Mouse (Mus musculus) hindbrain, postnatal 0 days (tissue): Measurements from ENCODE around the gene Sim2. TPM values are rescaled to one million over a fixed set of nuclear protein-coding genes. Genes with fewer than 3 reads are reported as not detected.

ENCODE experiments used
- ATAC-seq: fragments of 200-750 bp; cut with Nextera tagmentation; 2 replicates; pipeline ENCODE4 v1.8.0; 2017; ENCODE audit warnings: mild to moderate bottlenecking, moderate TSS enrichment, moderate library complexity
- DNase-seq: peaks from one replicate; pipeline ENCODE4 v3.0.0-alpha.2; 2015; ENCODE audit warnings: low spot score
- H3K27ac ChIP-seq: fragments of 300-500 bp; sonication (generic); 2 replicates; pipeline ENCODE4 v1.5.1; 2014; ENCODE audit warnings: mild to moderate bottlenecking
- H3K27me3 ChIP-seq: fragments of 300-500 bp; sonication (generic); 2 replicates; pipeline ENCODE4 v1.6.1; 2014; ENCODE audit warnings: low read length, mixed read lengths; ENCODE audit not compliant: insufficient read depth
- H3K36me3 ChIP-seq: fragments of 300-500 bp; sonication (generic); 2 replicates; pipeline ENCODE4 v1.6.1; 2014; ENCODE audit warnings: low read length, mixed read lengths; ENCODE audit not compliant: insufficient read depth
- H3K4me1 ChIP-seq: fragments of 300-500 bp; sonication (generic); 2 replicates; pipeline ENCODE4 v1.6.1; 2014; ENCODE audit warnings: antibody characterized with exemption, low read length, mixed read lengths; ENCODE audit not compliant: insufficient read depth
- H3K4me2 ChIP-seq: fragments of 300-500 bp; sonication (generic); 2 replicates; pipeline ENCODE4 v1.6.1; 2014; ENCODE audit warnings: low read depth, mild to moderate bottlenecking, low read length, moderate library complexity, mixed read lengths
- H3K4me3 ChIP-seq: fragments of 300-500 bp; sonication (generic); 2 replicates; pipeline ENCODE4 v1.5.1; 2014; ENCODE audit warnings: low read length
- H3K9ac ChIP-seq: fragments of 300-500 bp; sonication (generic); replicated peaks from 2 replicates; pipeline ENCODE4 v1.6.1; 2014; ENCODE audit warnings: mild to moderate bottlenecking, low read length, moderate library complexity, mixed read lengths
- H3K9me3 ChIP-seq: fragments of 300-500 bp; sonication (generic); 2 replicates; pipeline ENCODE4 v1.6.1; 2016; ENCODE audit warnings: low read length, mixed read lengths
- CTCF ChIP-seq: IDR thresholded peaks from 2 replicates; pipeline ENCODE4 v1.5.1; 2016; ENCODE audit warnings: antibody characterized with exemption, control low read depth, low read depth
- WGBS: fragments of 180-500 bp; shearing (Covaris S2); extraction: QIAGEN DNeasy Blood & Tissue Kit; methylation state at CpG from one replicate; pipeline ENCODE4 v1.1.7; 2014; 5-methylcytosine and 5-hydroxymethylcytosine counted together
- polyA plus RNA-seq: library from polyadenylated mRNA; unstranded; fragments of >200 nt; fragmentation: Nextera tagmentation; extraction: Ambion mirVana; gene quantifications from 2 replicates; pipeline ENCODE4 v1.2.1, GENCODE M21; 2015
- total RNA-seq: library from RNA; depleted of rRNA; stranded (reverse); fragments of >200 nt; gene quantifications from 2 replicates; pipeline ENCODE4 v1.2.3, GENCODE M21; 2014

Gene Sim2
- total and polyA plus RNA-seq, 2 experiments from 2014 or later = not detected

DNA sequence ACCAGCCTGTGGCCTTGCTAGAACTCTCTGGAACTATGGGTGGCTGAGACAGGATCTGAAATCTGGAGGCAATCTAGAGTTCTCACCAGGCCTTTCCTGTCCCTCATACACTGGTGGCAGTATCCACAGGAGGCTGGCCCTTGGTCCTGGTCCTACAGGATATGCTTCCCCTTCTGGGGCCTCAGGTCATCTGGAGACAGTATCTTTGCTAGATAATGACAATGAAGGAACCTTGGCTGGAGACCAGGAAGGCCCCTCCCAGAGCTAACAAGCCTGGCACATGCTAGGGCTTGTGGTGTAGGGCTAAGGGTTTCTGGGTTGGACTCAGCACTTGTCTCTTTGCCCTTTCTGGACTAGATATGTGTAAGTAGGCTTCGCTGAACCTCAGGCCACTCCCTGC lies 40.9 kb upstream of the Sim2 start:
- no peak for ATAC-seq
- 79% methylated on average over 1 of the region's 1 CpGs for WGBS
- no peak overlapping the region for H3K9ac ChIP-seq

DNA sequence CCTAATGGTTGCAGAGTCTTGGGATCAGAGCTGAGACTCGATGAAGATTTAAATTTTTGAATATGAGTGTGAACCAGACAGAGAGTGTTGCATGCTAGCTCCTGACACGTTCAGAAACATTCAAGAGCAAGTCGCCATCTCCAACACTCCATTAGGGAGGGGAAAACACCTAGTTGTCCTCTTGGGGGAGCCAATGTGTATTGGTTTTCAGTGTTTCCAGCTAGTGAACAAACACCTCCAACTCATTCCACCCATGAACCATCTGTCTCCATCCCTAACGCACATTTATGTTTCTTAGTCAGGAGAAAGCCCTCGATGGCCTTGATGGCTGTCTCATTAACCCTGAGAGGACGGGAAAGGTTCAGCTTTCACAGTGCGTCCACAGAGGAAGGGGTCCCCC lies 39.7 kb upstream of the Sim2 start:
- Histone ChIP-seq H3K9me3 (no peaks in the 10 kb centered on the region), H3K4me1 (no peaks in the 10 kb centered on the region), H3K9ac (no peak overlapping the region), H3K4me3 (no peak overlapping the region), H3K27ac (no peak overlapping the region), H3K27me3 (peaks cover 6% of the 10 kb centered on the region; the same call in 1 of the 2 replicates), H3K4me2 (no peak overlapping the region), H3K36me3 (no peaks in the 10 kb centered on the region)
- 59% methylated on average over 7 of the region's 7 CpGs for WGBS
- DNase-seq (no peak), ATAC-seq (no peak)
- peak; percentile 8; the same call in 1 of the 2 replicates for TF ChIP-seq CTCF

More for the DNA sequence above, 40.9 kb upstream of the Sim2 start:
- DNase-seq = no peak
- Histone ChIP-seq H3K36me3 (no peaks in the 10 kb centered on the region), H3K27ac (no peak overlapping the region), H3K4me3 (no peak overlapping the region), H3K9me3 (no peaks in the 10 kb centered on the region), H3K4me2 (no peak overlapping the region), H3K4me1 (no peaks in the 10 kb centered on the region), H3K27me3 (peaks cover 6% of the 10 kb centered on the region; the same call in 1 of the 2 replicates)
- TF ChIP-seq CTCF = no peak

DNA sequence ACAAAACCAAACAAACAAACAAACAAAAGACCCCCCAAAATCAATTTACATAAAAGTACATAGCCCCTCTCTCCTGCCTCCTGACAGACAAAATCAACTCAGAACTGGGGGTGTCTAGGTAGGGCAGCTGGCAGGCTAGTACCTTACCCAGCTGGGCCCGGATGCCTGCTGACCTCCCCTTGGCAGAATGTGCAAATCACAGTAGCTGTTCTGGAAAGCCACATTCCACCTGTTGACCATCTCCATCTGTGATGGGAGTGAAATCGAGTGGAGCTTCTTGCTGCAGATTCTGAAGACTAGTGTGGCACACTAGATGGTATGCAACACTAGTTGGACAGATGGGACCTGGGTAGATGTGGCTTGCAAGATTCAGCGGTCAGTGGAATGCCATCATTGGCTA lies 34.4 kb upstream of the Sim2 start:
- no peak overlapping the region for H3K4me3 ChIP-seq
- no peak overlapping the region for H3K4me2 ChIP-seq
- no peaks in the 10 kb centered on the region for H3K9me3 ChIP-seq
- H3K36me3 ChIP-seq = no peaks in the 10 kb centered on the region
- no peaks in the 10 kb centered on the region for H3K27me3 ChIP-seq
- H3K27ac ChIP-seq = no peak overlapping the region
- 70% methylated on average over 3 of the region's 3 CpGs for WGBS
- DNase-seq = peak; percentile 62
- H3K9ac ChIP-seq = no peak overlapping the region
- 0 out of 2 replicates have a peak, but pooled peaks have one; percentile 29 for ATAC-seq
- no peaks in the 10 kb centered on the region for H3K4me1 ChIP-seq
- TF ChIP-seq CTCF = no peak

GRCm38 (mm10) chr16:94055176-94055575 lies 29.6 kb upstream of the Sim2 start:
- Histone ChIP-seq H3K9ac (no peak overlapping the region), H3K9me3 (0 out of 2 replicates have a peak, but pooled peaks cover 2% of the 10 kb centered on the region), H3K27me3 (no peaks in the 10 kb centered on the region), H3K4me3 (no peak overlapping the region), H3K4me1 (no peaks in the 10 kb centered on the region), H3K36me3 (no peaks in the 10 kb centered on the region), H3K27ac (no peak overlapping the region), H3K4me2 (no peak overlapping the region)
- DNase-seq (no peak), ATAC-seq (peak; percentile 43; the same call in 1 of the 2 replicates)
- TF ChIP-seq CTCF = no peak
- 45% methylated on average over 12 of the region's 12 CpGs for WGBS

- Histone ChIP-seq H3K27ac (no peak overlapping the region), H3K4me3 (no peak overlapping the region), H3K9ac (no peak overlapping the region), H3K4me2 (no peak overlapping the region), H3K4me1 (no peaks in the 10 kb centered on the region), H3K9me3 (0 out of 2 replicates have a peak, but pooled peaks cover 2% of the 10 kb centered on the region), H3K36me3 (no peaks in the 10 kb centered on the region), H3K27me3 (no peaks in the 10 kb centered on the region)
- TF ChIP-seq CTCF = peak; percentile 9; the same call in 1 of the 2 replicates
- WGBS = 34% methylated on average over 8 of the region's 8 CpGs
- DNase-seq = peak; percentile 19
- ATAC-seq = no peak
Observed at GRCm38 (mm10) chr16:94055576-94055975, 29.2 kb upstream of the Sim2 start.

DNA sequence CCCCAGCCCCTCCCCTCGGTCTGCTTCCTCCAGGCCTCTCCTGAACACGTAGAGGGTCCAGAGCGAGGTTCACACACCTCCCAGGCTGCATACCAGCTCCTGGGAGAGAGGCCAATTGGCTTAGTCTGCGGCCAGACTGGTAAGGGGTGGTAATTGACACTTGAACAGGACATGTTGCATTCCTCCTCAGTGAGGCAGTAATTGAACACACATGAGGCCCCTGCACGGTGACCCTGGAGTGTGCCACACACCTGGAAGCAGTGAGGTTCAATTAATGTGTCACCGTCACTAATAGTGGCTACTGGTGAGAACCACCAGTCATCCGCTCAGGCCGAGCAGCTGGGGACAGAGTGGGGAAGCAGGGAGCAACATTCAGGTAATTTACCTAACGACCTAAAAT lies 24.9 kb upstream of the Sim2 start:
- H3K9ac ChIP-seq = no peak overlapping the region
- no peak for TF ChIP-seq CTCF
- 61% methylated on average over 9 of the region's 9 CpGs for WGBS

DNA sequence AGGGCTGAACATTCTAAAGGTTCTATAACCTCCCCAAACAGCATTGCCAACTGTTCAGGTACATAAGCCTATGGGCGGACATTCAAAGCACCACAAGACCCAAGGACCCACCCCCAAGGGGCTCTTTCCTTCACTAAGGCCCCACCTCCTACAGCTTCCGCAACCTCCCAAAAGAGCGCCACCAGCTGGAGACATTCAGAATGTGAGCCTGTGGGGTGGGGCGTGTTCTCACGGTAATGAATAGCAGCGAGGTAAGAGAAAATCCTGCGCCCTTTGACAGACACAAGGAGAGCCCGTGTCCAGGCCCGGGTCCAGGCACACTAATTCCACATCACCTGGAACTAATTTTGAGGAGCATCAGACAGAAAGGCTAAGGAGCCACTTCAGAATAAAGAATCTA lies 20.5 kb upstream of the Sim2 start:
- Histone ChIP-seq H3K4me1 (no peaks in the 10 kb centered on the region), H3K36me3 (no peaks in the 10 kb centered on the region), H3K9me3 (no peaks in the 10 kb centered on the region), H3K27me3 (no peaks in the 10 kb centered on the region), H3K27ac (no peak overlapping the region), H3K4me3 (no peak overlapping the region), H3K9ac (no peak overlapping the region), H3K4me2 (no peak overlapping the region)
- no peak for TF ChIP-seq CTCF
- 71% methylated on average over 9 of the region's 9 CpGs for WGBS
- no peak for ATAC-seq
- DNase-seq = no peak

More for the DNA sequence above, 24.9 kb upstream of the Sim2 start:
- Histone ChIP-seq H3K4me2 (no peak overlapping the region), H3K36me3 (no peaks in the 10 kb centered on the region), H3K27ac (no peak overlapping the region), H3K4me1 (no peaks in the 10 kb centered on the region), H3K27me3 (no peaks in the 10 kb centered on the region), H3K9me3 (0 out of 2 replicates have a peak, but pooled peaks cover 2% of the 10 kb centered on the region), H3K4me3 (no peak overlapping the region)
- ATAC-seq (no peak), DNase-seq (no peak)
